Mouse (Mus musculus) lung, embryonic 14.5 days (tissue): ENCODE data around the gene Iqcf1. TPM values are rescaled to one million over a fixed set of nuclear protein-coding genes. Genes with fewer than 3 reads are reported as not detected.

ENCODE experiments used
- ATAC-seq: fragments of 200-750 bp; cut with Nextera tagmentation; 2 replicates; pipeline ENCODE4 v1.8.0; 2017; ENCODE audit warnings: mild to moderate bottlenecking, moderate TSS enrichment, moderate library complexity; ENCODE audit not compliant: insufficient read depth
- DNase-seq: peaks from one replicate; pipeline ENCODE4 v3.0.0-alpha.2; 2015
- H3K27ac ChIP-seq: fragments of 300-500 bp; sonication (generic); 2 replicates; pipeline ENCODE4 v1.5.1; 2014; ENCODE audit warnings: low read depth, mild to moderate bottlenecking, moderate library complexity
- H3K27me3 ChIP-seq: fragments of 300-500 bp; sonication (generic); 2 replicates; pipeline ENCODE4 v1.6.1; 2014; ENCODE audit warnings: low read length, control low read depth; ENCODE audit not compliant: insufficient read depth
- H3K36me3 ChIP-seq: fragments of 300-500 bp; sonication (generic); 2 replicates; pipeline ENCODE4 v1.6.1; 2014; ENCODE audit warnings: control low read depth; ENCODE audit not compliant: insufficient read depth
- H3K4me1 ChIP-seq: fragments of 300-500 bp; sonication (generic); 2 replicates; pipeline ENCODE4 v1.6.1; 2014; ENCODE audit warnings: antibody characterized with exemption, control low read depth; ENCODE audit not compliant: insufficient read depth
- H3K4me2 ChIP-seq: fragments of 300-500 bp; sonication (generic); 2 replicates; pipeline ENCODE4 v1.6.1; 2014; ENCODE audit warnings: mild to moderate bottlenecking
- H3K4me3 ChIP-seq: fragments of 300-500 bp; sonication (generic); 2 replicates; pipeline ENCODE4 v1.5.1; 2014; ENCODE audit warnings: low read depth, low read length
- H3K9ac ChIP-seq: fragments of 300-500 bp; sonication (generic); 2 replicates; pipeline ENCODE4 v1.6.1; 2014
- H3K9me3 ChIP-seq: fragments of 300-500 bp; sonication (generic); 2 replicates; pipeline ENCODE4 v1.6.1; 2016; ENCODE audit warnings: low read depth, low read length, control low read depth
- CTCF ChIP-seq: IDR thresholded peaks from 2 replicates; pipeline ENCODE4 v1.5.1; 2016; ENCODE audit warnings: antibody characterized with exemption, low read depth
- WGBS: fragments of 180-500 bp; shearing (Covaris S2); extraction: QIAGEN DNeasy Blood & Tissue Kit; methylation state at CpG from one replicate; pipeline ENCODE4 v1.1.7; 2014; 5-methylcytosine and 5-hydroxymethylcytosine counted together
- polyA plus RNA-seq: library from polyadenylated mRNA; unstranded; fragments of >200 nt; fragmentation: Nextera tagmentation; extraction: Ambion mirVana; gene quantifications from 2 replicates; pipeline ENCODE4 v1.2.1, GENCODE M21; 2014

Gene Iqcf1
- polyA plus RNA-seq, 1 experiment from 2014 or later, result not detected

DNA sequence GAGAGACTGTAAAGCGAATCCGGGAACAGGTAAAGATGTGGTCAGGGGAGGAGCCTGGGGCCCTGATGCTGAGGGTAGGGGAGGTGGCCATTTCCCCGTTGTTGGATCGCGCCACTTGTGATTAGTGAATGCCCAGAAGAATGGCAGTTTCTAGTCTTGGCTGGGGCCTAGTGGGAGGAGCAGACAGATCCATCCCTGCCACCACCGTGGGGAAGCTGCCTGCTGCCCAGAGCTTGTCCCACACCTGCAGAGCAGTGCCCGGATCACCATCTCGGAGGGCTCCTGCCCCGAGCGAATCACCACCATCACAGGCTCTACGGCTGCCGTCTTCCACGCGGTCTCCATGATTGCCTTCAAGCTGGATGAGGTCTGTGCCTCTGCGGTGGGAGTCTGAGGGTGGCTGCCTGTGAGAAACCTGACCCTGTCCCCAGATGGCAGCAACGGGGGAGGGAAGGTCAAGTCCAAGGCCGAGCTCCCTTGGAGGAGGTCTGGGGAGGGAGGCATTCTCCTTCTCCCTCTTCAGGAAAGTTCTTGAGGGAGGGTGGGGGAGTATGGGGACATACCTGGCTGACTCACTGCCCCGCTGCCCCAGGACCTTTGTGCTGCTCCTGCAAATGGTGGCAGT, 39.3 kb upstream of the Iqcf1 start:
- TF ChIP-seq CTCF, result no peak
- Histone ChIP-seq H3K36me3 (peaks cover 53% of the 10 kb centered on the region), H3K4me3 (no peak overlapping the region), H3K4me1 (peaks cover 17% of the 10 kb centered on the region), H3K9ac (no peak overlapping the region), H3K27me3 (no peaks in the 10 kb centered on the region), H3K4me2 (no peak overlapping the region), H3K9me3 (no peaks in the 10 kb centered on the region), H3K27ac (no peak overlapping the region)
- WGBS, result 73% methylated on average over 18 of the region's 18 CpGs
- DNase-seq (no peak), ATAC-seq (no peak)

DNA sequence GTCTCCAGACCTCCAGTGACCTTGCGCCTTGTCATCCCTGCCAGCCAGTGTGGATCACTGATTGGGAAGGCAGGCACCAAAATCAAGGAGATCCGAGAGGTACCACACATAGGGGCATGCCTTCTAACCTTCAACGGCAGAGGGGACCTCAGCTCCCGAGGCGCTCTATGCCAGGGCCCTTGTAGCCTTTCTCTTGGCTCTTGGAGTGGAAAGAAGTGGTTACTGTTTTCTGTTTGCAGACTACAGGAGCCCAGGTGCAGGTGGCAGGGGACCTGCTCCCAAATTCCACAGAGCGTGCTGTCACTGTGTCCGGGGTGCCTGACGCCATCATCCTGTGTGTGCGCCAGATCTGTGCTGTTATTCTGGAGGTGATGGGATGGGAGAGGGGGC, 38.7 kb upstream of the Iqcf1 start:
- Histone ChIP-seq H3K27me3 (no peaks in the 10 kb centered on the region), H3K4me2 (no peak overlapping the region), H3K4me3 (no peak overlapping the region), H3K36me3 (peaks cover 53% of the 10 kb centered on the region), H3K4me1 (peaks cover 12% of the 10 kb centered on the region), H3K27ac (no peak overlapping the region), H3K9ac (no peak overlapping the region), H3K9me3 (no peaks in the 10 kb centered on the region)
- DNase-seq (no peak), ATAC-seq (no peak)
- WGBS, result 83% methylated on average over 9 of the region's 9 CpGs
- no peak for TF ChIP-seq CTCF

DNA sequence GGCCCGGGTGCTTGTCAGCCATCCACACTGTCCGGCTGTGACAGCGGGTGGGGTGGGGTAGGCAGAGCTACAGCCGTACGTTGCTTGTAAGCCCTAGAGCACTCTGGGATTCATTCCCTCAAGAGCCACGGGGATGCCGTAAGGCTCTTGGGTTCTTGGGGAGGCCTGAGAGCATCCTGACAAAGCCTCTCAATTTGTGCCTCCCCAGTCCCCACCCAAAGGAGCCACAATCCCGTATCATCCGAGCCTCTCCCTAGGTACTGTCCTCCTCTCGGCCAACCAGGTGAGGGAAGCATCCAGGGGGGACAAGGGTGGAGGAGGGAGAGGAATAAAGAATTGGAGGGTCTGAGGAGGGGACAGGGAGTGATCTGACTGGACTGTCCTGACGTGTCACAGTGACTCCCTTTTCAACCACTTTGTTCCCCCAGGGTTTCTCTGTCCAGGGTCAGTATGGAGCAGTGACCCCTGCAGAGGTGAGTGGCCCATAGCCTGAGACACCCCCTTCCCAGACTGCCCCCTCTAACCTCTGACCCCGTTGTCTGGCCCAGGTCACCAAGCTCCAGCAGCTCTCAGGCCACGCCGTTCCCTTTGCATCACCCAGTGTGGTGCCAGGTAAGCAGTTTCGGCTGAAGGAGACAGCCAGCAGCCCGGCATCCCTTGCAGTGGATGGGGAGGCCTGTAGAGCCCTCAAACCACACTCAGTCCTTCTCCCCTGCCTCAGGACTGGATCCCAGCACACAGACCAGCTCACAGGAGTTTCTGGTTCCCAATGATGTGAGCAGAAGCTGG, 37.9 kb upstream of the Iqcf1 start:
- Histone ChIP-seq H3K36me3 (peaks cover 53% of the 10 kb centered on the region), H3K4me2 (no peak overlapping the region), H3K9me3 (no peaks in the 10 kb centered on the region), H3K9ac (no peak overlapping the region), H3K27me3 (no peaks in the 10 kb centered on the region), H3K4me3 (no peak overlapping the region), H3K27ac (no peak overlapping the region), H3K4me1 (0 out of 2 replicates have a peak, but pooled peaks cover 4% of the 10 kb centered on the region)
- TF ChIP-seq CTCF, result no peak
- WGBS, result 84% methylated on average over 16 of the region's 16 CpGs
- ATAC-seq (no peak), DNase-seq (no peak)

- H3K4me3 ChIP-seq, result no peak overlapping the region
- no peaks in the 10 kb centered on the region for H3K4me1 ChIP-seq
- H3K27ac ChIP-seq, result no peak overlapping the region
- H3K27me3 ChIP-seq, result no peaks in the 10 kb centered on the region
- no peak for TF ChIP-seq CTCF
- peaks cover 53% of the 10 kb centered on the region for H3K36me3 ChIP-seq
- H3K9ac ChIP-seq, result no peak overlapping the region
- DNase-seq (no peak), ATAC-seq (no peak)
- WGBS, result 87% methylated on average over 12 of the region's 12 CpGs
- H3K4me2 ChIP-seq, result no peak overlapping the region
- H3K9me3 ChIP-seq, result no peaks in the 10 kb centered on the region
Measured at GRCm38 (mm10) chr9:106462430-106462800, 37.4 kb upstream of the Iqcf1 start.

DNA sequence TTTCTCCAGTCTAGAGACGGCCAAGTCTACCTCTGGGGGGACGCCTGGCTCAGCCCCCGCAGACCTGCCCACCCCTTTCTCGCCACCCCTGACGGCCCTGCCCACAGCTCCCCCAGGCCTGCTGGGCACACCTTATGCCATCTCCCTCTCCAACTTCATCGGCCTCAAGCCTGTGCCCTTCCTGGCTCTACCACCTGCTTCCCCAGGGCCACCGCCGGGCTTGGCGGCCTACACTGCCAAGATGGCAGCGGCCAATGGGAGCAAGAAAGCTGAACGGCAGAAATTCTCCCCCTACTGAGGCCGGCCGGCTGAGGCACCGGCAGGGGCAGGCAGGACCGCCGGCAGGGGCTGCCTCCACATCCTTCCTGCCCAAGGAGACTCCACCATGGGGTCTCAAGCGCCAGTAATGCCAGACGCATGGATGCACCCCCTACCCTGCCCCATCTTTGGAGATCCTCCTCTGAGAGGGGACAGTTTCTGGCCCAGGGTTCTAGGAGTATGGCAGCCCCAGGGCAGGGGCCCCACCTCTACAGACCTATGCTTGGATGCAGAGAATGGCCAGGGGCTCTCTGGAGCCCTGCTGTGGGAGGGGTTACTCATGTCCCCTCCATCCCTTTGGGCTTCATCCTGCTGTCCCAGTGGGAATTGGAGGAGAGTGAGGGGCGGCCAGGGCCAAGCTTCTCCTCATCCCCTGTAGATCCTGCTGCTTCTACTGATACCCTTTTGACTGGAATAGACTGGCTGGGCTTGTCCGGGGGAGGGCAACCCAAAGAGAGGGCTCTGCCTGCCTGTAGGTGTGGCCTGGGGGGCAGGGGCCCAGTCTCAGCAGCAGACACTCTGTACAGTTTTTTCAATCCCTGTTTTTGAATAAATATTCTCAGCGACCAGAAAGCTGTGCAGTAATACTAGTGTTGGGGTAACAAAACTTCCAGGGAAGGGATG, 36.4 kb upstream of the Iqcf1 start:
- no peak overlapping the region for H3K4me2 ChIP-seq
- DNase-seq, result no peak
- no peaks in the 10 kb centered on the region for H3K27me3 ChIP-seq
- no peak overlapping the region for H3K27ac ChIP-seq
- H3K9me3 ChIP-seq, result no peaks in the 10 kb centered on the region
- TF ChIP-seq CTCF, result no peak
- no peaks in the 10 kb centered on the region for H3K4me1 ChIP-seq
- WGBS, result 80% methylated on average over 21 of the region's 21 CpGs
- H3K9ac ChIP-seq, result no peak overlapping the region
- no peak for ATAC-seq
- no peak overlapping the region for H3K4me3 ChIP-seq
- peaks cover 53% of the 10 kb centered on the region for H3K36me3 ChIP-seq

DNA sequence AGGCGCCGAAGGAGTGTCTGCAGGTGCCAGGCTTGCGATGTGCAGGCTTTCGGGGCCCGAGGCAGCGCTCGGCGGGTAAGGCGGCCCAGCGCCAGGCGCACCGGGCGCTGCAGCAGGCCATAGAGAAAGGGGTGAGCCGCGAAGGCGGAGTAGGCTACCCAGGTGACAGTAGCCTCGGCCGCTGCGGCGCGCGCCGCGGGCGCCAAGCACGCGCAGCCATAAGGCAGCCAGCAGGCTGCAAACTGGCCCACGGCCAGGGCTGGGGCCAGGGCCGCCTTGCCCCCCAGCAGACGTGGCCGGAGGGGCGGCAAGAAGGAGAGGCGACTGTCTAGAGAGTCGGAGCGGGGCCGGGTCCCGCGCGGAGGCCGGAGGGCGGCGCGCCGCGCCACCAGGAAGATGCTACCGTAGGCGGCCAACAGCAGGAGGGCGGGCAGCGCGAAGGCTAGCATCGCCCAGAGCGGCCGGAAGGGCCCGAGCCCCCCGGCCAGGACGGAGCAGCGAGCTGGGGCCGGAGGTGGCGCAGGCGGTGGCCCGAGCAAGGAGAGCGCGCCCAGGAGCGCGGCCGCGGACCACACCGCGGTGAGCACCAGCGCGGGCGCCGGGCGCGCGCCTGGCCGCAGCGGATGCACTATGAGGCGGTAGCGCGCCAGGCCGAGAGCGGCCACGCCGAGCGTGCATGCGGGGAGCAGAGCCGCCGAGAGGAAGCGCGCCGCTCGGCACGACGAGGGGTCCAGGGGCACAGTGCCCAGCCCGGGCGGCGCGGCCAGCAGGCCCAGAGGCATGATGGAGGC, 34.8 kb upstream of the Iqcf1 start:
- Histone ChIP-seq H3K4me3 (peak overlapping the region; percentile 54), H3K9me3 (no peaks in the 10 kb centered on the region), H3K4me2 (peak overlapping the region; percentile 88), H3K9ac (peak overlapping the region; percentile 65), H3K4me1 (no peaks in the 10 kb centered on the region), H3K36me3 (peaks cover 45% of the 10 kb centered on the region), H3K27ac (no peak overlapping the region; the same call in 1 of the 2 replicates), H3K27me3 (no peaks in the 10 kb centered on the region)
- TF ChIP-seq CTCF, result no peak
- ATAC-seq, result peak; percentile 77
- WGBS, result 1% methylated on average over 95 of the region's 99 CpGs
- peak; percentile 87 for DNase-seq
